Mouse (Mus musculus): Measurements from ENCODE around the gene Pirb.
"Not testable (repeated sequence)": the region's sequence is repeated elsewhere in the genome, so short reads cannot be mapped to it uniquely, and the experiment has no call there.

The Pirb gene

DNA sequence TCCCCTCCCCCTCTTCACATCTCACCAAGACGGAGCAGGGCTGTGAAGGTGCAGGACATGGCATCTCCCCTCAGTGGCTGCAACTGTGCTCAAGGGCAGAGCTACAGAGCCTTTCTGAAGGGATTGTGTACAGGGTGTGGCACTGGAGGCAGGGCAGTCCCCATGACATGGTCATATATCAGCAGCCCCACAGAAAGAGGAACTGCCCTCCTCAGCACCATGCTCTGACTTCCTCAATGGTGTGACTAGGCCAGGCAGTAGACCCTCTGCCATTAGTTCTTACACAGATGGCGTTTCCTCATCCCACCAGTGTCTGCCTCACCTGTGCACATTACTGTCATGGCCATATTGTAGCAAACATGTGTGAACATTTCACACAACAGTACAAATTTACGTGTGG lies at the start of gene Pirb:
Gene Pirb, minus strand, starts transcription at position 124 of the 400 bp plus-strand sequence.
- DNase-seq = not testable (repeated sequence)

DNA sequence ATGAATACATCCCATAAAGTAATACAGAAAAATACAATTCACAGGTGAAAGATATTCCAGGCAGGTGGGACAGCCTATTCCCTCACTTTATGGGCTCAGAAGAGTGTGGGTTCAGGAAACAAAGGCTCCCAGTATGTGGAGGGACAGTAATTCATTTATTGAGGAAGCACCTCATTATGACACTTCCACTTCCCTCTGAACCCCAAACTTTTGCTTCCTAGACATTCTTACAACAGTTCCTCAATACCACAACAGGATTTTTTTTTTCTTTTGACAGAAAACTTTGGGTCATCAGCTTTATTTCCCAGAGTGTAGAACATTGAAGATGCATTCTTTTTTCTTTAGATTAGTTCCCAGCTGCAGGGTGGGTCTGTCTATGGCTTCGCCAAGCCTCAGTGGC lies 12.5 kb upstream of the Pirb start:
- not testable (repeated sequence) for DNase-seq

DNA sequence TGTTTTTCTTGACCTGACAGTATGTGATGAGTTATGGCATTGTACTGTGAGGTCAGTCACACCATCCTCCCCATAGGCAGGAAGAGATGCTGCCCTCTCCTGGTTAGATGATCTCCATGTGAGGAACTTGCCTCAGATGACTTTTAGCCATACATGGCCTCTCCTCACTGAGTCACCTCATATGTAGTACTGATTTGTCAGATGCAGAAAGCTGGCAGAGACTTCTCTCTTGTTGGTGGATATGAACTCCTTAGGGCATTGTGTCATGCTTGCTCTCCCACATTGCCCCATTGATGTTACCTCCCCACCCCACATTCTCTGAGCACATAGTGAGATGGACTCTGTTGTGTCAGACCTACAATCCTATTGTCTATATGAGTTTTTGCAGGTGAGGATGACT lies 5.3 kb upstream of the Pirb start:
- not testable (repeated sequence) for DNase-seq

DNA sequence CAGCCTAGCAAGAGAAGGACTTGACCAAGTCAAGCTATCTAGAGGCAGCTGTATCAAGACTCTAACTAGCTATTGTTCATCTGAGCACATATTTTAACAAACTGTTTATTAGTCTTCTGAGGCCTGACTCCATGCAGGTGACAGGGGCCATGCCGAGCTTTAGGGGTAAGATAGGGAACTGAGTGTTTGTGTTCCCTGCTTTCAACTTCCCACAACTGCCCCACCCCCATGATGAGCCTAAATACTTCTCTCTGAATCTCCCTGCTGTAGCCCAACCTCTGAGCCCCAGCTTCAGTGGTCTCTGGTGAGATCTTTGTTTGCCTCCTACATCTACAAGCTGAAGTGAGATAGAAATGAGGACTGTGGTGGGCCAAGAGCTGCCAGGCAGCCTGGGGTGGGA lies 4.9 kb downstream of the Pirb start:
- no peak for DNase-seq

DNA sequence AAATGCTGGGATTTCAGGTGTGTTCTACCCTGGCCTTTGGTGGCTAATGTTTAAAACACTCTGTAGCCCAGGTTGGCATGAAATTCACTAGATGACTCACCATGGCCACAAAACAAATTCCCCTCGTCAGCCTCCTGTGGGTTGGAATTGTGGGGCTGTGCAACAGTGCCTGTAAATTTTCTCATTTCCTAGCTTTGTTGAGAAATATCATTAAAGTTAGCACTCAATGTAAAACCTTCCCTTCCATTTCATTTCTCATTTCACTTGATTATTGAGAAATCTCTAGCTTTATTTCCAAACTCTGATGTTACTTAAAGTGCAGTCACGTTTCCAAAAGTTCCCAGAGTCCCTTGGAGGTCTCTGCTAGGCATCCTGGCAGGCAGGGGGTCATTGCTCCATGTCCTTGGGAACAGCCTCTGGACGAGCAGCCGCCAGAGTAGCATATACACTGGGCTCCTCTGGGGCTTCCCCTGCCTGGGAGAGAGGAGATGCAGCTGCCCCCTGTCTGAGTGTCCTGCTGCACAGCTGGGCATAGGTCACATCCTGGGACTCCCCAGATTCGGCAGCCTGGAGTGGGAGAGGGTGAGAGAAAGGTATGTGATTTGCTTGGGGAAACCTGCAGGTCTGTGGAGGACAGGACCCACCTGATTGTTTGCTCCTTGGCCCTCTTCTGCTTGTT lies 7.8 kb downstream of the Pirb start:
- no peak for DNase-seq

DNA sequence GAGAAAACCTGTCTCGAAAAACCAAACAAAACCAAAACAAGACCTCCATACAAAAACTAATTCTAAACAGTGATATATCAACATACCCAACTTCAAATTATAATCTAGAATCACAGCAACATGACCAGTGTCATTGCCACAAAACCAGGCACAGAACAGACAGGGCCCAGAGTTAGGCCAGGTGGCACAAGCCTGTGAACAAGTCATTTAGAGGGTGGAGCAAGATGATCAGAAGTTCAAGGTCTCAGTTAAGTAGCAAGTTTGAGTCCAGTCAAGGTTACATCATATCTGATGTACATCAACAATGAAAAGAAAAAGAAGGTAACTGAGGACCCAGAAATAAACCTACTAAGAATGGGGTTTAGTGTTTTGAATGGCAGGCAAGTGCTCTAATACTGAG lies 11.2 kb downstream of the Pirb start:
- DNase-seq = no peak

DNA sequence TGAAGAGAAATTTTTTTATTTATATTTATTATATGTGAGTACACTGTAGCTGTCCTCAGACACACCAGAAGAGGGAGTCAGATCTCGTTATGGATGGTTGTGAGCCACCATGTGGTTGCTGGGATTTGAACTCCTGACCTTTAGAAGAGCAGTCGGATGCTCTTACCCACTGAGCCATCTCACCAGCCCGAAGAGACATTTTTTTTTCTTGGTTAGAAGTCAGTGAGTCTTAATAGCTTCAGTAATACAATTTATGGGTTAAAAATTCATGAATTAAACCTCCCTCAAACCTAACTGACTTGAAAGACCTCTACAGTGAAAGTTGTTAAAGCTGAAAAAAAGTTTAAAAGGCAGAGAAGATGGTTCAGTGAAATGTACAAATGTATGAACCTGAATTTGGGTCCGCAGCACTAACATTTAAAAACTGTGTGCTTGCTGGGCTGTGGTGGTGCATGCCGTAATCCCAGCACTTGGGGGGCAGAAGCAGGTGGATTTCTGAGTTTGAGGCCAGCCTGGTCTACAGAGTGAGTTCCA lies 11.7 kb downstream of the Pirb start:
- DNase-seq = not testable (repeated sequence)

DNA sequence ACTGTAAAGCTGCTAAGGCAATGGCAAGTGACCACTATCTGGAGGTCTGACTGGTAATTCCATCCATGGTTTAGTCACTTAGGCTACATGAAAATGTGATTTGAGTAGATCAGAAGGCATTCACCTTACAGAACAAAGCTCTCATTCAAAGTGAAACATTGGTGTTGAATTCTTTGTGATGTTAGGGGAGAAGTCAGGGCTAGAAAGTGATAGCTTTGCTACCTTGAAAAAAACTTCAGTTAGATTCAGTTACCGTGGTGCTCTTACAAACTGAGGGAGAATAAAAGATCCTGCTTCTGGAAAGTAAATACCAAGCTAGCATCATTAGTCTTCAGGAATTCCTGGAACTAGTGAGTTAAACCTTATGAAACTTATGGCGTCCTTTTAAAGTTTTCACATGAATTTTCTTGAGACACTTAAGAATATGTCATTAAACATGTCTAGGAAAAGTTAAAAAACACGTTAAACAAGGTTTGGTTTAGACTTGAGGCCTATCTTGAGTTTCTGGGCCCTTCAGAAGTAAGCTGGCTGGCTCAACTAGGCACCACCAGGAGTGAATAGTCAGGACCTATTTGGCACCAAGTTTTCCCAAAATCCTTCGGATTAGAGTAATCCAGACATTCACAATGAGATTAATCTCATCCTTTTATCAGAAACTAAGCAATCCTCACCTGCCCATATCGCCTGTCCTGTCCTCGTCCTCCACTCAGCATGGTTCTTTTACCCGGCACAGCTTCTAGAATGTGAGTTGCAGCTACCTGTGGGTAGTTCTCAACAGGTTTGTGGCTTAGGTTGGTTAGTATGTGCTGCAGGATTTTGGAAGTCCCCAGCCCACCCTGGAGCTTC lies 12.4 kb downstream of the Pirb start:
- no peak for DNase-seq

DNA sequence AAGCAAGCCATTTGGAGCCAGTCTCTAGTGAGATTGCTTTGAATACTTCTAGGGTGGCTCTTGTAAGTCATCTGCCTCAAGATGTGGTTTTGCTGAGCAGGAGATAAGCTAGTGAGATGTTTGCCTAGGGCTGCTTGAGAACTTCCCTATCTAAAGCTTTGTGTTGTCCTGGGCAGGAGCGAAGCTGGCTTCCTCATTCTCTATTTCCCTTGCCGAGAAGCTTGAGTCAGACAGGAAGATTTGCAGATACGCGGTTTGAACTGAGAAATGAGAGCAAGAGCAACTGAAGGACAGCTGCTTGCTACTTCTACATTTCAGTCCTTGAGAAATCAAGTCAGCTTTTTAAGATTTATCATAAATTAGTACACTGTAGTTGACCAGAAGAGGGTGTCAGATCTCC lies 13.2 kb downstream of the Pirb start:
- no peak for DNase-seq

DNA sequence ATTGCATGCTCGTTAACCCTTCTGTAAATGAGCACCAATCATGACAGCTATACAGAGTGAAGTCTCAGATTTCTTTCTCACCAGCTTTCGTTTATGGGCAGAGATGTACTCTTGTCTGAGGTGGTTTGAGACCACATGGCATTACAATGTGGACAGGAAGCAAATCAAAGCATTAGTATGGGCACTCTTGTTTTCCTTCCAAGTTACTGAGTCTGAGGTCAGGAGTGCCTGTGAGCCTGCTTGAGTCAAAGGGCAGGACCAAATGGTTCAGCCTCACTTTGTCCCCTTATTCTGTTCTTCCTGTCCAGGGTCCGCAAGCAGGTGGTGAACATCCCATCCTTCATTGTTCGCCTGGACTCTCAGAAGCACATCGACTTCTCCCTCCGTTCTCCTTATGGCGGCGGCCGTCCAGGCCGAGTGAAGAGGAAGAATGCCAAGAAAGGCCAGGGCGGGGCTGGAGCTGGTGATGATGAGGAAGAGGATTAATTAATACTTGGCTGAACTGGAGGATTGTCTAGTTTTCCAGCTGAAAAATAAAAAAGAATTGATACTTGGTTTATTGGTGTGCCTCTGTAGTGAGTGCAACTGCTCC lies 13.8 kb downstream of the Pirb start:
- DNase-seq = no peak

DNA sequence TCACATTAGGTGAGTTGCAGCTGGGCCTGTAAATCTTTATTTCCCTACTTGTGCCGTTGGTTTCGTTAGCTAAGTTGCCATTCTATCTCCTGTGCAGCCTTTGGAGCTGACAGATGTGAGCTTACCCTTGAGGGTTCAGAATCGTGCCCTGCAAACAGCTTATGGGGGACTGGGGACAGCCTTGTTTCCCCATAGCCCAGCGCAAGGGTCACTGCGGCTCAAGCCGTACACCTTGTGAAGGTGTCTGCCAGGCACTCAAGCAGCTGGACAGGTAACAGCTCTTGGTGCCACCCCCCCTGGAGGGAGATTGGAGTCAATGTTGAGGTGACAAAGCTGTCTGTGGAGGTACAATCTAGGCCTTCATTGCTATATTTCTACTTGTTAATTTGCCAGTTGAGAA lies 14.3 kb downstream of the Pirb start:
- no peak for DNase-seq

DNA sequence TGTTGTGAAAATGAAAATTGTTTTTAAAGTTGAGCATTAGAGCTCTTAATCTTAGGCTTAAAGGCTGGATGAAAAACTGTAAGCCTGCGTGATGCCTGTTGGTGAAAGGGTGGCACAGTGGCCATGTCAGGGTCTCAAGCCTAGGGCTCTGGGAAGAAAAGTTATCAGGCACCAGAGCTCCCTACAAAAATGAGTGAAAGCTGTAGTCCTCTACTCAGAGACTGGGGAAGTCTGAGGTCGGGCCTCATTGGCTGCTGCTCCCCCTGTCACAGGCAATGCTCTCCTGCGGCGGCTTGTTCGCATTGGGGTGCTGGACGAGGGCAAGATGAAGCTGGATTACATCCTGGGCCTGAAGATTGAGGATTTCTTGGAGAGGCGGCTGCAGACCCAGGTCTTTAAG lies 14.7 kb downstream of the Pirb start:
- not testable (repeated sequence) for DNase-seq

DNA sequence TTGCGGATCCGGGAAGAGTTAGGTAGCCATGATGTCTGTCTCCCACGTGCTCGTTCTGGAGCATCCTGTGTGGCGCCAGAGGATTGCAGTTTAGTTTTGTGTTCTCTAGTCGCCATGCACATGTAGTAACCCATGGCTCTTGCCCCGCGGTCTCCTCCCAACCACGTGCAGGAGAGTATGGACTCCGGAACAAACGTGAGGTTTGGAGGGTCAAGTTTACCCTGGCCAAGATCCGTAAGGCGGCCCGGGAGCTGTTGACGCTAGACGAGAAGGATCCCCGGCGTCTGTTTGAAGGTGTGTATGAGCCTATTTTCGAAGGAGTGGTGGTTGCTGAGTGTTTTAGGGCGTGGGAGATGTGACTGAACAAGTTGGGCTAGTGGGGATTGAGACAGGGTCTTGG lies 15.7 kb downstream of the Pirb start:
- no peak for DNase-seq

DNA sequence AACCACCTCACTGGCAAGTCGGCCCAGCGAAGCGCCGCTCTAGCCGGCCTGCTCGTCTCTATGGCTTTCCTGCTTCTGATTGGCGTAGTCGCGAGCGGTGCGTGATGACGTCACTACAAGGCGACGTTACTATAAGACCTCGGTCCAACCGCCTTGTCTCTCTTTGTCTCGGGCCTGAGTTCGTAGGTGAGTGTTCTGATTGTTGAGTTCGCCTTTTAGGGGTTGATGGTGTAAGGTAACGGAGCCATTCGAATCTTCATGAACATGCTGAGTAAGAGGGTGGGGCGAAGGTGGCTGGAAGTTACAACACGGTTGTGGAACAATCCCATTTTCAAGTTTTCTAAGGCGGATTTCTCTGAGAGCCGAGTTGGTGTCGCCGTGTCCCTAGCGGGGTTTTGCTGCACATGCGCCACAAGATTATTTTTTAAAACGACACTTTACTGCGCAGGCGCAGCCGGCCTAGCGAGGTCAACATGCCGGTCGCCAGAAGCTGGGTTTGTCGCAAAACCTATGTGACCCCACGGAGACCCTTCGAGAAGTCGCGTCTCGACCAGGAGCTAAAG lies 16.2 kb downstream of the Pirb start, which contains the start of gene Rps9:
Gene Rps9, plus strand, starts transcription at position 115 of the 563 bp plus-strand sequence.
- DNase-seq = peak; percentile 98

DNA sequence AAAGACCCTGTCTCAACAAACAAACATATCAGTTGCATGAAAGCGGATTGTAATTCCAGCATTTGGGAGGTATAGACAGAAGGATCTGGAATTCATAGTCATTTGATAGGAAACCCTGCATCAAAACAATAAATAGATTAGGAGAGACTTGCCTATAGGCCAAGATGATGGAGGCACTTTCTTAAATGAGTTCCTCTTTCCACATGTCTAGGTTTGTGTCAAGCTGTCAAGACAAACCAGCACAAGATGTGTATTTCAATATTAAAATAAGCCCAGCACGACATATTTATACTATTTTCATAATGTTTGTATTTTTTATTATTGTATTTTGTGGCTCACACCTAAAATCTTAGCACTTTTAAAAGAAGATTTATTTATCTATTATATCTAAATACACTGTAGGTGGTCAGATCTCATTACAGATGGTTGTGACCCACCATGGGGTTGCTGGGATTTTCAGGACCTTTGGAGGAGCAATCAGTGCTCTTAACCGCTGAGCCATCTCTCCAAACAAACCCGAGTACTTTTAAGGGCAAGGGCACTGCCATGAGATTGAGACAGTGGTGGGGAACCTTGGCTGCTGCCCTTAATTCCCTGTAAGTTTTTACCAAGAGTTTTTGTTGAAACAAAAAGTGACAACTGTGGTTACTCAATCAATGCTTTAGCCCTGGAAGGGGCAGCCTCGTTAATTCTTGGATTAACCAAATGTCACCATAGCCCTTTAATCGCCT lies 16.9 kb downstream of the Pirb start:
- DNase-seq = no peak

DNA sequence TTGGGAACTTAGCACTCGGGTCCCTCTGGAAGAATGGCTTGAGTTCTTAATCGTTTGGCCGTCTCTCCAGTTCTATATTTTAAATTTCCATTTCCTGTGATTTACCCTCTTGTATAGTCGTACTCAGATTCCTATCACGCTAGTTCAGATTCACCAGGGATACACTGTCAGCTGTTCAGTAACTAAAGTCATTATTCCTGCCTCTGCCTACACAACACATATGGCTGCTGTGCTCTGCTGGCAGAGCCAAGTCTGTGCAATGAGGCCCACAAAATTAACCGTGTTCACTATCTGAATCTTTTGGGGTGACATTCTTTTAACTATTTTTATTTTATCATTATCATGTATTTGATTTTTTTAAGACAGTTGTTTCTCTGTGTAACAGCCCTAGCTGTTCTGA lies 21.7 kb downstream of the Pirb start:
- no peak for DNase-seq

DNA sequence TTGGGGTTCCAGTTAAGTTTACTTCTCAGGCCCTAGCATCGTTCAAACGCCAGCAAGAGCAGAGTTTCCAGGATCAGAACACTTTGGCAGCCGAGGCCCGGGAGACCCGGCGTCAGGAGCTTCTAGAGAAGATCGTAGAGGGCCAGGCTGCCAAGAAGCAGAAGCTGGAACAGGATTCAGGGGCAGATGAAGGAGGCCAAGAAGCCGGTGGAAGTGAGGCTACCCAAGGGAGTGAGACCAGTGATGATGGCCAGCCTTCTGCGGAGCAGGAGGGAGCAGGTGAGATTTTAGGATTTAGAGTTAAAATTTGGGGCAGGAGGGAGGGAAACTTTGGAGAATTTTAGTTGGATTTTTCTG lies 25.3 kb downstream of the Pirb start:
- not testable (repeated sequence) for DNase-seq

DNA sequence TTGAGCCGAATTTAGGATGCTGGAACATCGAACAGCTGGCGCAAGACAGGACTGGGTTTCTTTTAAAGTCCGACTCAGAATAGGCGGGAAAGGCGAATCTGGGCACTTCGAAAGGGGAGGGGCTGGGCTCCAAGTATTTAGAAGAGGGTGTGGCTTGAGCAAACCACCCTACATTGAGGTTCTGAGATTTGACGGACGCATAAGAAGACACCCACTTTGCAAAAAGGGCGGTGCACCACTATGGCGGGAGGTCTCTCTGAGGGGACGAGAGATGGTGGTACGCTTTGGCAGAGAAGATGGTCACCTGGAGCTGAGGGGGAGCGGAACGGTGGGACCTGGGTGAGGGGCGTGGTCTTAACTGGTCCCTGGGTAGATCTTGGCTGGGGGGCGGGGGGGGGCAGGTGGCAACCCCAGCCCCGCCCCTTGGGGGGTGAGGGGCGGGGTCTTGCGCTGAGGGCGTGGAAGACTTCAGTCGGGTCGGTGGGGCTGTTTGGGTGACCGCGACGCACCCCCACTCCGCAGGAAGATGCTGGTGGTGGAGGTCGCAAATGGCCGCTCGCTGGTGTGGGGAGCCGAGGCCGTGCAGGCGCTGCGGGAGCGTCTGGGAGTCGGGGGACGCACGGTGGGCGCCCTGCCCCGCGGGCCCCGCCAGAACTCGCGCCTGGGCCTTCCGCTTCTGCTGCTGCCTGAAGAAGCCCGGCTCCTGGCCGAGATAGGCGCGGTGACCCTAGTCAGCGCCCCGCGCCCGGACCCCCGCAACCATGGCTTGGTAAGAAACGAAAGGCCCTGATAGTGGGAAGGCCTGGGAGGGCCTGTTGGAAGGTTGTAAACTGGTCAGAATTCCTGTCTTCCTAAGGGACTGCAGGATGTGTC lies 25.9 kb downstream of the Pirb start:
- peak; percentile 87 for DNase-seq

DNA sequence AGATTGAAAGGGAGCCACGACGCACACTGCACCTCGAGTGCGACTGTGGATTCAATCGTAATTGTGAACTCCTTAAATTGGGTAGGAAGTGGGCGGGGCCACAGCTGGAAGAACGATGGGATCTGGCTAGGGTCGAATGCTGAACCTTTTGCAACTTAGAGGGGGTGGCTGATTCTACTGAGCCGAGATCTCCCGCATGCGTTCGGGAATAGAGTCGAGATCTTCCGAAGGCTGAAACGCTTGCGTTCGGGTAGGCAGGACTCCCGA lies 26.4 kb downstream of the Pirb start:
- no peak for DNase-seq

DNA sequence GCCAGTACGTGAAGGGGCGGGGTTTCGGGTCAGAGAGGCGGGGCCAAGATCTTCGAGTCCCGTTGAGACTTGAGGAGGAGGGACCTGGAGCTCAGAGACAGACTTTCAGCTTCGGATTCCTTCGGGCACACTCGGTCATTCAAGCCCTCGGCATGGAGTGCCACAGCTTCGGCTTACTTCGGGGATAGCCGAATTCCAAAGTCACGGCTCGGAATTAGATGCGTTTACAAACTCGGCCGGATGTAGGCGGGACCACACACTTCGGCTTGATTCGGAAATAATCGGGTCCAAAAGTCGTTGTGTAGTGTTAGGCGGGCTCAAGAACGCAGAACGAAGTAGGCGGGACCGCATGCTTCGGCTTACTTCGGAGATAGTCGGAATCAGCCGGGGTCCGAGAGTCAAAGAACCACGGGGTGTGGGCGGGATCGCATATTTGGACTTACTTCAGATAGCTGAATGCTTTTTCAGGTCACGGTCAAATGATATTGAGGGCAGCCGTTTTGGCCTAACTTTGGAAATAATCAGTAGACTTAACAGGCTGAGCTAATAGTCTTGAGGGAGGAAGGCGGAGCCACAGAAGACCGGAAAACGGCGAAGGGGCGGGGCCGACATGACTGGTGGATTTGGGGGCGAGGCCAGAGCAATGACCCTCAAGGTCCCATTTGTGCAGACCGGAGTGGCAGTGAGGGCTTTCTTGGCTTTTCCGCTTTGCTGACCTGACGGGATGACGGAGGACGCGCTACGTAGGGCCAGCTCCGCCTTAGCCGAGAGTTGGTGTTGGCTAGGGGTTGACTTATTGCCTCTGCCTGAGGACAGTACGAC lies 27.0 kb downstream of the Pirb start, which contains the start of gene Mboat7:
Gene Mboat7, minus strand, starts transcription at position 537 of the 822 bp plus-strand sequence.
- peak; percentile 99 for DNase-seq

Measured in kidney, postnatal 14 days (tissue).